Mouse (Mus musculus): ENCODE measurements around the gene Agbl4. TPM values are rescaled to one million over a fixed set of nuclear protein-coding genes. Genes with fewer than 3 reads are reported as not detected.

The Agbl4 gene
- total and polyA plus RNA-seq, 3 experiments, result not detected

DNA sequence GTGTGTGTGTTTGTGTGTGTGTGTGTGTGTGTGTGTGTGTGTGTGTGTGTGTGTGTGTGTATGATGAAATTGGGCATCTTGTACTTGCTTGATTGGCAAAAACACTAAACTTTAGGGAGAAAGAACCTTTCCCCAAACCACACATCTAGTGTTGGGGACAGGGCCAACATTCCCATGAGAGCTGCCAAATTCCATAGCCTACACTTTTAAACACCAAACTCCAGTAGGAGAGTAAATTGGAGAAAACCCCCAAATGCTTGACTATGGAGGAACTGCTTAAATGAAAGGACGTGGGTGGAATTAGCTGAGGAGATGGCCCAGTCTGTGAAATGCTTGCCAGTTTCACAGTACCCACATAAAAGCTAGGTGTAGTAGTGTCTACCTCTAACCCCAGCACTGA is 1235.2 kb downstream of the Agbl4 start:
- Histone ChIP-seq H3K79me2 (ENCODE audit: control insufficient read depth, insufficient read depth, low read length, poor library complexity) (no peaks in the 10 kb centered on the region), H3K4me1 (ENCODE audit: control insufficient read depth in 1 of 2, insufficient read depth in 2 of 2, low read length in 2 of 2) (no peaks in the 10 kb centered on the region), H3K36me3 (ENCODE audit: control insufficient read depth in 1 of 2, insufficient read depth in 2 of 2, low read length in 2 of 2) (no peaks in the 10 kb centered on the region), H3K9ac (ENCODE audit: control insufficient read depth, low read depth, low read length, poor library complexity, severe bottlenecking) (no peak overlapping the region), H3K4me3 (ENCODE audit: control insufficient read depth in 1 of 2, insufficient read depth in 1 of 2, low read depth in 2 of 2, low read length in 2 of 2) (no peak overlapping the region), H3K27me3 (ENCODE audit: control insufficient read depth in 1 of 2, insufficient read depth in 2 of 2, low read length in 2 of 2) (no peaks in the 10 kb centered on the region), H3K27ac (ENCODE audit: control insufficient read depth, low read depth, low read length) (no peak overlapping the region), H3K9me3 (replicated peaks; ENCODE audit: insufficient read depth, low read length) (no peaks in the 10 kb centered on the region)
- TF ChIP-seq KAT2A (conservative IDR thresholded peaks at IDR 0.05; ENCODE audit: low read depth, low read length) (no peak), MYC (IDR thresholded peaks at IDR 0.05; ENCODE audit: low read depth, low read length) (no peak), UBTF (IDR thresholded peaks at IDR 0.05; ENCODE audit: borderline replicate concordance, insufficient read depth, low read depth, low read length) (no peak), ELF1 (IDR thresholded peaks at IDR 0.05; ENCODE audit: low read depth, low read length) (no peak), RAD21 (IDR thresholded peaks at IDR 0.05; ENCODE audit: low read depth, low read length) (no peak), TAL1 (IDR thresholded peaks at IDR 0.05; ENCODE audit: low read length) (no peak), TCF12 (IDR thresholded peaks at IDR 0.05; ENCODE audit: low read depth, low read length) (no peak), JUND (IDR thresholded peaks at IDR 0.05; ENCODE audit: low read depth, low read length) (no peak), POLR2A (IDR thresholded peaks at IDR 0.05; ENCODE audit: control insufficient read depth in 1 of 2, insufficient read depth in 1 of 2, low read depth in 1 of 2, low read length in 2 of 2, poor library complexity in 1 of 2) (no peak), MEF2A (IDR thresholded peaks at IDR 0.05; ENCODE audit: extremely low read depth, insufficient replicate concordance, low read depth, low read length, poor library complexity, severe bottlenecking) (no peak), POLR2AphosphoS5 (IDR thresholded peaks at IDR 0.05; ENCODE audit: borderline replicate concordance, low read depth, low read length) (no peak), MAFK (IDR thresholded peaks at IDR 0.05; ENCODE audit: borderline replicate concordance, low read depth, low read length) (no peak), POLR2AphosphoS2 (IDR thresholded peaks at IDR 0.05; ENCODE audit: low read length) (no peak), GATA1 (IDR thresholded peaks at IDR 0.05; ENCODE audit: low read depth, low read length) (no peak), MYB (IDR thresholded peaks at IDR 0.05; ENCODE audit: low read depth, low read length) (no peak), HCFC1 (IDR thresholded peaks at IDR 0.05; ENCODE audit: low read depth, low read length) (no peak)
- no peak for DNase-seq (ENCODE audit: low read depth, low spot score)

DNA sequence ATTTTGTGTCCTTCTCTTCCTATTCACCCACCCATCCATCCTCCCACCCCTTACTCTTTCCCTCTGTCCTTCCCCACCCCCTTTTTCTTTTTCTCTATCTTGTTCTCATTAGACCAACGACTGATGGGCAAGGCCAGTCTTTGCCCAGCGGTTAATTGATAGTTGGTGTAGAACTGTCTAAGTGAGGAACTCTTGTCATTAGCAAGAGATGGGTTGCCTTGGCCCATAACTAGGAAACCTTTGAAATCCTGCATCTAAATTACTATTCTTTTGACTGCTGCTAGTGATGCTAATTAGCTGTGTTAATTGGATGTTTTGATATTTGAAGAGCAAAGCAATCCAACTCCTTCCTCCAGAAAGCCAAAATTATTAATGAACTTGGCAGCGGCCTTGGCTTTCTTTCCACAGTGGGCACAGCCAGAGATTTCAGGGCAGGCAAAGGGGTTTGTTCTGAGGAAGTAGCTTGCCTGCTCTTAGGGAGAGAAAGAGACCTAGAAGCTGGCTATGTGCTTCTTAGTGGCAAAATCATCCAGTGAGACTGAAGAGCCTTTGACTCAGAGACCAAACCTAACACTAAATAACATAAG is 1238.2 kb downstream of the Agbl4 start:
- no peak for TF ChIP-seq TCF12 (IDR thresholded peaks at IDR 0.05; ENCODE audit: low read depth, low read length)
- no peak for TF ChIP-seq ZMIZ1 (IDR thresholded peaks at IDR 0.05; ENCODE audit: low read depth, low read length)
- no peak for TF ChIP-seq UBTF (IDR thresholded peaks at IDR 0.05; ENCODE audit: borderline replicate concordance, insufficient read depth, low read depth, low read length)
- TF ChIP-seq NELFE (IDR thresholded peaks at IDR 0.05; ENCODE audit: low read depth, low read length), result no peak
- TF ChIP-seq USF2 (IDR thresholded peaks at IDR 0.05; ENCODE audit: borderline replicate concordance in 1 of 2, insufficient read depth in 1 of 2, low read depth in 1 of 2, low read length in 2 of 2), result no peak
- TF ChIP-seq SMC3 (IDR thresholded peaks at IDR 0.05; ENCODE audit: low read depth, low read length), result no peak
- TF ChIP-seq MAZ (IDR thresholded peaks at IDR 0.05; ENCODE audit: low read depth, low read length), result no peak
- no peak for TF ChIP-seq MXI1 (IDR thresholded peaks at IDR 0.05; ENCODE audit: low read depth, low read length)
- no peak for TF ChIP-seq MYC (IDR thresholded peaks at IDR 0.05; ENCODE audit: low read depth, low read length)
- TF ChIP-seq MYB (IDR thresholded peaks at IDR 0.05; ENCODE audit: low read depth, low read length), result no peak
- no peak for TF ChIP-seq ZNF384 (IDR thresholded peaks at IDR 0.05; ENCODE audit: low read depth, low read length)
- no peak for TF ChIP-seq ZC3H11A (IDR thresholded peaks at IDR 0.05; ENCODE audit: low read depth, low read length)
- TF ChIP-seq TAL1 (IDR thresholded peaks at IDR 0.05; ENCODE audit: low read length), result no peak
- no peak for TF ChIP-seq CHD2 (IDR thresholded peaks at IDR 0.05; ENCODE audit: low read length)
- no peak for TF ChIP-seq ZKSCAN1 (IDR thresholded peaks at IDR 0.05; ENCODE audit: low read depth, low read length)
- H3K27me3 ChIP-seq (ENCODE audit: control insufficient read depth in 1 of 2, insufficient read depth in 2 of 2, low read length in 2 of 2), result no peaks in the 10 kb centered on the region
- H3K79me2 ChIP-seq (ENCODE audit: control insufficient read depth, insufficient read depth, low read length, poor library complexity), result no peaks in the 10 kb centered on the region
- H3K27ac ChIP-seq (ENCODE audit: control insufficient read depth, low read depth, low read length), result no peak overlapping the region
- no peaks in the 10 kb centered on the region for H3K4me1 ChIP-seq (ENCODE audit: control insufficient read depth in 1 of 2, insufficient read depth in 2 of 2, low read length in 2 of 2)
- no peaks in the 10 kb centered on the region for H3K36me3 ChIP-seq (ENCODE audit: control insufficient read depth in 1 of 2, insufficient read depth in 2 of 2, low read length in 2 of 2)
- H3K9ac ChIP-seq (ENCODE audit: control insufficient read depth, low read depth, low read length, poor library complexity, severe bottlenecking), result no peak overlapping the region
- no peaks in the 10 kb centered on the region for H3K9me3 ChIP-seq (replicated peaks; ENCODE audit: insufficient read depth, low read length)
- no peak for DNase-seq (ENCODE audit: low read depth, low spot score)
- H3K4me3 ChIP-seq (ENCODE audit: control insufficient read depth in 1 of 2, insufficient read depth in 1 of 2, low read depth in 2 of 2, low read length in 2 of 2), result no peak overlapping the region
